ENCODE assay signal across 8 mouse cellular contexts in the genomic region with DNA sequence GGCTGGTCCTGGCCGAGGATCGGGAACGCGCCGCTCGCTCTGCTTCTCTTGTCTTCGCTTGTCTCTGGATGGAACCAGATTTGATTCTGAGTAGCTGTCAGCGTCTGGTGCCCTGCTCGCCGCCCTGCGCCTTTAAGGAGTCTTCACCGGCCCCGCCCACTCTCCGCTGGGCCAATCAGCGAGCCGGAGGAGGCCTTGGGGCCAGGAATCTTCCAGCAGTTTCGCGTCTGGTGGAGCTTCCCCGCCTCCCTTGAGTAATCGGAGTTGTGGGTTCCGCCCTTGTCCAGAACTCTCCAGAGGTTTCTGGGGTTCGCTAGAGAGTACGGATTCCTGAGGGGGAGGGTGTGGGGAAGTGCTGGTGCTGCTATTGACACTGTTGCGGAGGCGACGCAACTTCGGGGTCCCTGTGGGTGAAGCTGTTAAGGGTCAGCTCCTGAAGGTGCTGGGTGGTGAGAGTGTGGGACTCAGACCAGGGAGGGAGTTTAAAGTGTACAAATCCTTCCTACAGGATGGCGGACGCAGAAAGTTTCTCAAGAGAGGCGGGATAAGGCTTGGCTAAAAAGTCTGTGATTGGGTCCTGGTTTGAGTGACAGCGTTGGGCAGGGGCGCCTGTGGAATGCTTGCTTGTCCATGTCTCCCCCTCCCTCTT. TPM values are rescaled to one million over a fixed set of nuclear protein-coding genes. Genes with fewer than 3 reads are reported as not detected.
DNase-seq lines count a peak whose midpoint lies in the region; ATAC-seq lines count a peak whose summit lies in the region.
"Not testable (repeated sequence)": the region's sequence is repeated elsewhere in the genome, so short reads cannot be mapped to it uniquely, and the experiment has no call there.

Gene Hspa1b (minus strand): TSS at position 109 of the 649 bp plus-strand sequence.

- peak; percentile 95 for DNase-seq in adrenal gland, adult 2 months
- DNase-seq in embryonic facial prominence, embryonic 11.5 days (ENCODE audit: low spot score) = peak; percentile 91
- not testable (repeated sequence) for DNase-seq in gonadal fat pad, adult 2 months (ENCODE audit: low read depth)
- DNase-seq in left cerebral cortex, postnatal 14 days (ENCODE audit: low spot score in 2 of 2) = peak; percentile 67 to 79
- DNase-seq in right cerebral cortex, postnatal 14 days = peak; percentile 60
- DNase-seq in urinary bladder, postnatal 25 days (ENCODE audit: low spot score) = peak; percentile 66

- peak within 1 kb of the TSS; percentile 37 for H3K4me3 ChIP-seq in embryonic facial prominence, embryonic 11.5 days (ENCODE audit: low read depth, low read length)
- H3K4me3 ChIP-seq in intestine, embryonic 16.5 days (ENCODE audit: low read length) = peak within 1 kb of the TSS; percentile 62

- peak within 1 kb of the TSS; percentile 39 for H3K9ac ChIP-seq in embryonic facial prominence, embryonic 11.5 days (replicated peaks; ENCODE audit: low read length)
- H3K9ac ChIP-seq in intestine, embryonic 16.5 days (ENCODE audit: low read depth, low read length) = peak within 1 kb of the TSS; percentile 76

- H3K4me1 ChIP-seq in embryonic facial prominence, embryonic 11.5 days (ENCODE audit: control insufficient read depth, insufficient read depth, low read length); intestine, embryonic 16.5 days (ENCODE audit: control insufficient read depth, insufficient read depth, low read length): not testable (repeated sequence)

- H3K4me2 ChIP-seq in embryonic facial prominence, embryonic 11.5 days (ENCODE audit: low read depth, low read length) = peak within 1 kb of the TSS; percentile 53
- H3K4me2 ChIP-seq in intestine, embryonic 16.5 days (ENCODE audit: low read depth, low read length) = peak within 1 kb of the TSS; percentile 71

- H3K27ac ChIP-seq in embryonic facial prominence, embryonic 11.5 days (replicated peaks; ENCODE audit: low read depth, low read length) = peak within 1 kb of the TSS; percentile 36; the same call in 1 of the 2 replicates
- H3K27ac ChIP-seq in intestine, embryonic 16.5 days (ENCODE audit: low read length) = peak within 1 kb of the TSS; percentile 98

- H3K27me3 ChIP-seq in embryonic facial prominence, embryonic 11.5 days (ENCODE audit: control insufficient read depth, insufficient read depth, low read length); intestine, embryonic 16.5 days (replicated peaks; ENCODE audit: control insufficient read depth, insufficient read depth, low read length): not testable (repeated sequence)

- H3K9me3 ChIP-seq in embryonic facial prominence, embryonic 11.5 days (replicated peaks; ENCODE audit: control insufficient read depth, low read length); intestine, embryonic 16.5 days (ENCODE audit: control insufficient read depth, low read length): not testable (repeated sequence)

- peak; percentile 90 for ATAC-seq in embryonic facial prominence, embryonic 11.5 days (replicated peaks; ENCODE audit: insufficient number of reproducible peaks, low FRiP score, low TSS enrichment, low read depth)
- ATAC-seq in intestine, embryonic 16.5 days = peak; percentile 96
- ATAC-seq in megakaryocyte progenitor cell, adult 5-6 weeks (replicated peaks; ENCODE audit: poor library complexity) = peak; percentile 87

- intact Hi-C loops in left cerebral cortex, postnatal 14 days (cut with DNase I) = not testable (repeated sequence)

- under 1% methylated on average over 28 of the region's 32 CpGs for WGBS in embryonic facial prominence, embryonic 11.5 days
- under 1% methylated on average over 26 of the region's 32 CpGs for WGBS in intestine, embryonic 16.5 days

- H3K36me3 ChIP-seq in embryonic facial prominence, embryonic 11.5 days (replicated peaks; ENCODE audit: control insufficient read depth, insufficient read depth, low read depth, low read length); intestine, embryonic 16.5 days (ENCODE audit: control insufficient read depth, insufficient read depth, low read length): not testable (repeated sequence)

RNA-seq across cellular contexts. Expression of gene Hspa1b, which starts in this region (rescaled TPM):
- total RNA-seq in adrenal gland, adult 2 months (2021) = 100 to 1,000 TPM in 1 of 2 experiments, 10 to 100 TPM in 1; 36.3 to 634 TPM
- 48.4 and 85.4 TPM in 2 replicates for polyA plus RNA-seq in adrenal gland, adult 2 months (2012; rRNA removed)
- polyA plus RNA-seq in embryonic facial prominence, embryonic 11.5 days (2014; fragmentation: Nextera tagmentation; extraction: Ambion mirVana) = 0.21 and 0.49 TPM in 2 replicates
- 58.3 and 104 TPM in 2 replicates for polyA plus RNA-seq in gonadal fat pad, adult 2 months (2012; rRNA removed)
- polyA plus RNA-seq in intestine, embryonic 16.5 days (2015; fragmentation: Nextera tagmentation; extraction: Ambion mirVana) = 0.22 and 0.24 TPM in 2 replicates
- total RNA-seq in left cerebral cortex, postnatal 14 days (2021) = 1 to 10 TPM; 3.3 to 3.5 TPM
- 19.3 and 27.4 TPM in 2 replicates for total RNA-seq in megakaryocyte progenitor cell, adult 5-6 weeks (2015)
- 22.7 and 24.4 TPM in 2 replicates for total RNA-seq in megakaryocyte progenitor cell, adult 5-6 weeks (2017)

Comparison
In these comparisons a context has a peak if more than half of its experiments do, and no peak if none do; other contexts are left out.
1. RNA of gene Hspa1b (total RNA-seq): 36.3 to 634 TPM in adrenal gland, adult 2 months and 19.3 to 27.4 TPM in megakaryocyte progenitor cell, adult 5-6 weeks; 3.3 to 3.5 TPM in left cerebral cortex, postnatal 14 days; every median in the first group is over 4 times any median in the second.
2. RNA of gene Hspa1b (polyA plus RNA-seq): 48.4 to 85.4 TPM in adrenal gland, adult 2 months and 58.3 to 104 TPM in gonadal fat pad, adult 2 months; 0.22 to 0.24 TPM in intestine, embryonic 16.5 days and 0.21 to 0.49 TPM in embryonic facial prominence, embryonic 11.5 days; every median in the first group is over 10 times any median in the second.
3. Peak in DNase-seq, ATAC-seq, H3K4me3 ChIP-seq, H3K27ac ChIP-seq, H3K9ac ChIP-seq and H3K4me2 ChIP-seq in embryonic facial prominence, embryonic 11.5 days; RNA of the gene not detected or under 1 TPM.
4. Peak in ATAC-seq, H3K4me3 ChIP-seq, H3K27ac ChIP-seq, H3K9ac ChIP-seq and H3K4me2 ChIP-seq in intestine, embryonic 16.5 days; RNA of the gene not detected or under 1 TPM.
5. Peak in every context shown above with its lines, with median percentiles within 50 percentile points of each other: ATAC-seq.